Mouse (Mus musculus) splenic B cell, adult 2 months (primary cell): ENCODE results near the gene Vmn2r3.
"Not testable (repeated sequence)": the region's sequence is repeated elsewhere in the genome, so short reads cannot be mapped to it uniquely, and the experiment has no call there.

Experiments
- DNase-seq: peaks from one replicate; pipeline ENCODE4 v3.0.0-alpha.2; 2011; ENCODE audit warnings: low read depth, low spot score
- H3K27me3 ChIP-seq: 2 replicates; pipeline ENCODE4 v1.6.1; 2012; ENCODE audit warnings: mild to moderate bottlenecking, low read length, moderate library complexity, mixed read lengths; ENCODE audit not compliant: control insufficient read depth, poor library complexity, insufficient read depth, severe bottlenecking
- H3K36me3 ChIP-seq: 2 replicates; pipeline ENCODE4 v1.6.1; 2012; ENCODE audit warnings: mild to moderate bottlenecking, low read length, moderate library complexity, mixed read lengths; ENCODE audit not compliant: control insufficient read depth, poor library complexity, insufficient read depth, severe bottlenecking

Gene Vmn2r3

GRCm38 (mm10) chr3:64289609-64290008 is at the start of gene Vmn2r3:
Gene Vmn2r3 (minus strand): TSS chr3:64289709.
- H3K27me3 ChIP-seq: no peaks in the 10 kb centered on the region
- no peaks in the 10 kb centered on the region for H3K36me3 ChIP-seq
- no peak for DNase-seq

- Histone ChIP-seq H3K36me3 (no peaks in the 10 kb centered on the region), H3K27me3 (no peaks in the 10 kb centered on the region)
- no peak for DNase-seq
Measured at GRCm38 (mm10) chr3:64332548-64332947, 43.0 kb upstream of the Vmn2r3 start.

- Histone ChIP-seq H3K36me3 (no peaks in the 10 kb centered on the region), H3K27me3 (no peaks in the 10 kb centered on the region)
- DNase-seq: no peak
Measured at GRCm38 (mm10) chr3:64321824-64322223, 32.3 kb upstream of the Vmn2r3 start.

- Histone ChIP-seq H3K36me3 (no peaks in the 10 kb centered on the region), H3K27me3 (no peaks in the 10 kb centered on the region)
- DNase-seq: no peak
Measured at GRCm38 (mm10) chr3:64306799-64307198, 17.3 kb upstream of the Vmn2r3 start.

DNA sequence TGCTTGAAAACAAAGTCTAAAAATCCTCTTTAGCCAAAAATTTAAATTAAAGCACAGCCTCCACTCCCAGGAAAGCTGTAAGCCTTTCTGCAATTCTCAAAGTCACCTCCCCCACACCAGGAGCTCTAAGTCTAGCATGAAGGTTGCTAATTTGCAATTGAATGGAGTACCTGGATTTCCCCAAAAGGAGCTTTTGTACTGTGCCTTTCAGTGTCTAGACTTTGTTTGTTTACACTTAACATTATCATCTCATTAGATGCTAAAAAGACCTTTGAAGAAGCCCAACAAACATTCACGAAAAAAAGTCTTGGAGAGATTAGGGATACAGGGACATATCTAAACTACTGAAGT is 23.8 kb downstream of the Vmn2r3 start:
- no peaks in the 10 kb centered on the region for H3K36me3 ChIP-seq
- DNase-seq: no peak
- no peaks in the 10 kb centered on the region for H3K27me3 ChIP-seq

DNA sequence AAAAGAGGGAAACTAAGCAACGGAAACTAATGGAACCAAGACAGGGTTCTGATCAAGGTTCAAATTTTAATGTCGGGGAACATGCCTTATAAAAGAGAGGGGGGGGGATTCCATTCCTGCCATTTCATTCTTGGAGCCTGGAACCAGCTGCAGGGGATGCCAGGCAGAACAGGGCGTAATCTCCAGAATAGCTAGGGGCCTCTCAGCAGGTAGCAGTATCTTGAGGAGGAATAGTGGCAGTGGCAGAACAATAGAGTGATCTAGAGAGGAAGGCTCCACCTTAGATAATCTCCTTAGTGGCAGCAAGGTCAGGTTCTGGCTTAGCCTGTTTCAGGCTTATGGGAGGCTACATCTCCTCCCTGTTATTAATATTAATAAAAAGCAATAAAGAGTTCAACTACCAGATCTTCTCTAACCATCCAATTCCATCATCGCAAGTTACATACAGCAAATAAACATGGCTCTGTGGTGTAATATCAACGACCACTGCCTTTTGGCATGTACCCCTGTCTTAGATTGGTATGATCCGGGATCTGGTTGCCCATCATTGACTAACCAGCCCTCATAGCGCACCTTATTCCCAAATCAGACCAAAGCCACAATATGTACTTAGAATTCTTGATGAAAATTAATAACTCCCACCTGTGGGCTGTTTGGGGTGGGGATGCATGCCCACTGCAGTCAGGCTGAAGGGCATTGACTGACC is 24.3 kb downstream of the Vmn2r3 start:
- H3K27me3 ChIP-seq, DNase-seq, H3K36me3 ChIP-seq: not testable (repeated sequence)

- no peaks in the 10 kb centered on the region for H3K36me3 ChIP-seq
Measured at GRCm38 (mm10) chr3:64259582-64259981, 29.9 kb downstream of the Vmn2r3 start.

DNA sequence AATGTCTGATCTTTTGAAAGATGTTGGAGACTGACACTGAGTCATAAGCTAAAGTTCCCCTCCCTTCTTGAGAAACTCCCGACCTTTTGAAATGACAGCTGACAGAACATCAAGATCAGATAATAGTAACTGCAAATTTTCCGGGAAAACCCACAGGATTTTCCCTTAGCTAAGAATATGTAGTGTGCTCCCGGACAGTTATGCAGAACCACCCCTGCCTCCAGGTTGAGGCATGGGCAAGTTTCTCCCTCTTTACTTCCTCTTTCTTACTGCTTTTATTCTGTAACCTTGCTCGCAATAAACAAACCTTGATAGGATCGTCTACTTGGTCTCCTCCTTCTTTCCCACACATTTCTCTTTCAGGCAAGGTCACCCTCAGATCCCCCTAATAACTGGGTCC is 37.9 kb downstream of the Vmn2r3 start:
- Histone ChIP-seq H3K27me3 (no peaks in the 10 kb centered on the region), H3K36me3 (no peaks in the 10 kb centered on the region)
- no peak for DNase-seq

More at GRCm38 (mm10) chr3:64259582-64259981, 29.9 kb downstream of the Vmn2r3 start:
- DNase-seq: no peak
- H3K27me3 ChIP-seq: no peaks in the 10 kb centered on the region

GRCm38 (mm10) chr3:64250461-64250860 is 39.0 kb downstream of the Vmn2r3 start:
- not testable (repeated sequence) for H3K36me3 ChIP-seq, H3K27me3 ChIP-seq, DNase-seq

GRCm38 (mm10) chr3:64235459-64235858 is 54.0 kb downstream of the Vmn2r3 start:
- not testable (repeated sequence) for DNase-seq, H3K27me3 ChIP-seq, H3K36me3 ChIP-seq

DNA sequence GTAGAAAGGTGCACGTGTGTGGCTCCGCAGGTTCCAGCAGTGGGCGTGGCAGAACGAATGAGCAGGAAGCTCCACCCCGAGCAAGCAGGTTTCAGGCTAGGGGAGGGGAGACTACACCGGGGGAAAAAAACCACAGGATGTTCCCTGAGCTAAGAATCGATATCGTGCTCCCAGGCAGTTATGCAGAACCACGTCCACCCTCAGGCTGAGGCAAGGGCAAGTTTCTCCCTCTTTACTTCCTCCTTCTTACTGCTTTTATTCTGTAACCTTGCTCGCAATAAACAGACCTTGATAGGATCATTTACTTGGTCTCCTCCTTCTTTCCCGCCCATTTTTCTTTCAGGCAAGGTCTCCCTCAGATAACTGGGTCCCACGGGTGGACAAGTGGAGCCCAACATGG is 55.9 kb downstream of the Vmn2r3 start:
- not testable (repeated sequence) for H3K36me3 ChIP-seq, DNase-seq, H3K27me3 ChIP-seq

GRCm38 (mm10) chr3:64227243-64227642 is 62.3 kb downstream of the Vmn2r3 start:
- no peak for DNase-seq
- Histone ChIP-seq H3K27me3 (no peaks in the 10 kb centered on the region; the same call in 1 of the 2 replicates), H3K36me3 (no peaks in the 10 kb centered on the region)
